ENCODE assay signal across 27 mouse cellular contexts in genomic region chr13:61010171-61010570, GRCm38 (mm10). TPM values are rescaled to one million over a fixed set of nuclear protein-coding genes. Genes with fewer than 3 reads are reported as not detected.
DNase-seq lines count a peak whose midpoint lies in the region; ATAC-seq and TF ChIP-seq lines count a peak whose summit lies in the region.
"Had no signal": no experiment of that assay in that cellular context is flagged by ENCODE, and none has a peak within 500 bp of the region (broad histone marks: within the 10 kb centered on the region; RNA-seq: fewer than 3 reads in every experiment).

No protein-coding gene starts in this region.

- TF ChIP-seq CTCF in MEL (IDR thresholded peaks at IDR 0.05 in 2 of 3, conservative IDR thresholded peaks at IDR 0.05 in 1 of 3; ENCODE audit: control insufficient read depth in 1 of 3, insufficient read depth in 1 of 3, low read depth in 2 of 3, low read length in 3 of 3, poor library complexity in 1 of 3, severe bottlenecking in 1 of 3): no peak

- 77% methylated on average over 4 of the region's 4 CpGs for WGBS in hindbrain, embryonic 13.5 days

- no peak for TF ChIP-seq RAD21 in MEL (IDR thresholded peaks at IDR 0.05; ENCODE audit: low read depth, low read length)

- TF ChIP-seq POLR2A in MEL (IDR thresholded peaks at IDR 0.05; ENCODE audit: control insufficient read depth in 1 of 2, insufficient read depth in 1 of 2, low read depth in 1 of 2, low read length in 2 of 2, poor library complexity in 1 of 2): no peak

- peak; percentile 22 to 45; a peak in 1 of 4 replicates for ATAC-seq in hematopoietic stem cell, adult 5-6 weeks (replicated peaks in 1 of 2; ENCODE audit: insufficient read depth in 1 of 2, low FRiP score in 2 of 2, low TSS enrichment in 1 of 2, low read depth in 1 of 2, poor library complexity in 2 of 2, severe bottlenecking in 2 of 2)
- ATAC-seq in megakaryocyte-erythroid progenitor cell, adult 5-6 weeks (replicated peaks; ENCODE audit: low FRiP score, low TSS enrichment, poor library complexity, severe bottlenecking): peak; percentile 44; the same call in 1 of the 2 replicates
- ATAC-seq in hindbrain, embryonic 13.5 days (ENCODE audit: low FRiP score): no peak
- ATAC-seq: forebrain, embryonic 14.5 days; forebrain, embryonic 16.5 days had no signal

- H3K36me3 ChIP-seq in MEL (ENCODE audit: control insufficient read depth in 1 of 2, insufficient read depth in 2 of 2, low read length in 2 of 2): peaks cover 0 to 46% of the 10 kb centered on the region in 2 experiments; a peak in 2 of 4 replicates
- no peaks in the 10 kb centered on the region for H3K36me3 ChIP-seq in hindbrain, embryonic 13.5 days
- H3K36me3 ChIP-seq: embryonic facial prominence, embryonic 10.5 days; embryonic facial prominence, embryonic 12.5 days; forebrain, embryonic 10.5 days; forebrain, embryonic 12.5 days had no signal

- H3K27me3 ChIP-seq in MEL (ENCODE audit: control insufficient read depth in 1 of 2, insufficient read depth in 2 of 2, low read length in 2 of 2): no peaks in the 10 kb centered on the region
- H3K27me3 ChIP-seq in hindbrain, embryonic 13.5 days: no peaks in the 10 kb centered on the region
- H3K27me3 ChIP-seq: embryonic facial prominence, embryonic 12.5 days; forebrain, embryonic 12.5 days had no signal

- intact Hi-C loops in gastrocnemius, postnatal 36 days (cut with DNase I): no loop called here

- no peaks in the 10 kb centered on the region for H3K9me3 ChIP-seq in MEL (replicated peaks; ENCODE audit: insufficient read depth, low read length)
- H3K9me3 ChIP-seq in hindbrain, embryonic 13.5 days: peaks cover 37% of the 10 kb centered on the region

- peak; percentile 95 to 99 for TF ChIP-seq EP300 in MEL (IDR thresholded peaks at IDR 0.05; ENCODE audit: low read depth in 1 of 2, low read length in 2 of 2)

- peak overlapping the region; percentile 35 for H3K9ac ChIP-seq in MEL (ENCODE audit: control insufficient read depth, low read depth, low read length, poor library complexity, severe bottlenecking)
- H3K9ac ChIP-seq in hindbrain, embryonic 13.5 days: no peak overlapping the region
- H3K9ac ChIP-seq: embryonic facial prominence, embryonic 12.5 days; forebrain, embryonic 12.5 days had no signal

- no peaks in the 10 kb centered on the region for H3K79me2 ChIP-seq in MEL (ENCODE audit: control insufficient read depth, insufficient read depth, low read length, poor library complexity)

- no peak overlapping the region for H3K4me3 ChIP-seq in MEL (ENCODE audit: control insufficient read depth in 1 of 2, insufficient read depth in 1 of 2, low read depth in 2 of 2, low read length in 2 of 2)
- H3K4me3 ChIP-seq in hindbrain, embryonic 13.5 days: no peak overlapping the region
- H3K4me3 ChIP-seq: embryonic facial prominence, embryonic 10.5 days; embryonic facial prominence, embryonic 12.5 days; forebrain, embryonic 10.5 days; forebrain, embryonic 12.5 days had no signal

- no peak overlapping the region for H3K4me2 ChIP-seq in hindbrain, embryonic 13.5 days
- H3K4me2 ChIP-seq: embryonic facial prominence, embryonic 12.5 days; forebrain, embryonic 12.5 days had no signal

- peaks cover 16 to 25% of the 10 kb centered on the region in 2 experiments for H3K4me1 ChIP-seq in MEL (ENCODE audit: control insufficient read depth in 1 of 2, insufficient read depth in 2 of 2, low read length in 2 of 2)
- H3K4me1 ChIP-seq in hindbrain, embryonic 13.5 days (replicated peaks): no peaks in the 10 kb centered on the region
- H3K4me1 ChIP-seq: embryonic facial prominence, embryonic 10.5 days; embryonic facial prominence, embryonic 12.5 days; forebrain, embryonic 10.5 days; forebrain, embryonic 12.5 days had no signal

- H3K27ac ChIP-seq in MEL (ENCODE audit: control insufficient read depth, low read depth, low read length): peak overlapping the region; percentile 88
- H3K27ac ChIP-seq in hindbrain, embryonic 13.5 days: no peak overlapping the region
- H3K27ac ChIP-seq: embryonic facial prominence, embryonic 10.5 days; embryonic facial prominence, embryonic 12.5 days; forebrain, embryonic 10.5 days; forebrain, embryonic 12.5 days had no signal

- peak; percentile 90 for DNase-seq in MEL (ENCODE audit: low read depth, low spot score)
- DNase-seq in MEL-GATA-1-ER (ENCODE audit: extremely low read depth, low read depth): peak; percentile 94
- no peak for DNase-seq in layer of hippocampus, postnatal 14 days (ENCODE audit: low spot score in 2 of 2)
- DNase-seq in gastrocnemius, postnatal 36 days: no peak
- DNase-seq: adrenal gland, adult 2 months; adrenal gland, postnatal 10 days; adrenal gland, postnatal 25 days; cerebellum, adult 11 months; cerebellum, adult 18-20 months; cerebellum, adult 8-10 months; cerebellum, adult 9-11 months; cerebellum, postnatal 14 days; cerebellum, postnatal 36 days had no signal

TF ChIP-seq in MEL, 35 proteins besides CTCF, POLR2A, EP300 and RAD21:
- TF ChIP-seq HCFC1 (IDR thresholded peaks at IDR 0.05; ENCODE audit: low read depth, low read length) (peak; percentile 42; the same call in 1 of the 2 replicates), ELF1 (IDR thresholded peaks at IDR 0.05; ENCODE audit: low read depth, low read length) (0 out of 2 replicates have a peak, but pooled peaks have one; percentile 18), JUND (IDR thresholded peaks at IDR 0.05; ENCODE audit: low read depth, low read length) (0 out of 2 replicates have a peak, but pooled peaks have one; percentile 12), MAFK (IDR thresholded peaks at IDR 0.05; ENCODE audit: borderline replicate concordance, low read depth, low read length) (no peak), TAL1 (IDR thresholded peaks at IDR 0.05; ENCODE audit: low read length) (peak; percentile 90), MEF2A (IDR thresholded peaks at IDR 0.05; ENCODE audit: extremely low read depth, insufficient replicate concordance, low read depth, low read length, poor library complexity, severe bottlenecking) (no peak), GABPA (IDR thresholded peaks at IDR 0.05; ENCODE audit: low read depth, low read length) (no peak), TCF12 (IDR thresholded peaks at IDR 0.05; ENCODE audit: low read depth, low read length) (peak; percentile 92), ZMIZ1 (IDR thresholded peaks at IDR 0.05; ENCODE audit: low read depth, low read length) (no peak), MXI1 (IDR thresholded peaks at IDR 0.05; ENCODE audit: low read depth, low read length) (no peak), KAT2A (conservative IDR thresholded peaks at IDR 0.05; ENCODE audit: low read depth, low read length) (no peak; the same call in 1 of the 2 replicates), GATA1 (IDR thresholded peaks at IDR 0.05; ENCODE audit: low read depth, low read length) (peak; percentile 97), ZC3H11A (IDR thresholded peaks at IDR 0.05; ENCODE audit: low read depth, low read length) (no peak), USF2 (IDR thresholded peaks at IDR 0.05; ENCODE audit: borderline replicate concordance in 1 of 2, insufficient read depth in 1 of 2, low read depth in 1 of 2, low read length in 2 of 2) (no peak), ETS1 (IDR thresholded peaks at IDR 0.05; ENCODE audit: low read depth, low read length) (peak; percentile 86), CHD1 (IDR thresholded peaks at IDR 0.05; ENCODE audit: low read depth, low read length) (no peak), RCOR1 (IDR thresholded peaks at IDR 0.05; ENCODE audit: low read depth, low read length) (peak; percentile 41), SIN3A (IDR thresholded peaks at IDR 0.05; ENCODE audit: low read length) (peak; percentile 50; the same call in 1 of the 2 replicates), NELFE (IDR thresholded peaks at IDR 0.05; ENCODE audit: low read depth, low read length) (no peak), NRF1 (IDR thresholded peaks at IDR 0.05; ENCODE audit: insufficient read depth, low read depth, low read length, poor library complexity, severe bottlenecking) (no peak), SMC3 (IDR thresholded peaks at IDR 0.05; ENCODE audit: low read depth, low read length) (no peak)
TF ChIP-seq in MEL: peak in this region for 9.

RNA-seq across cellular contexts. Expression of gene Ctsj, which starts 4.4 kb away (rescaled TPM):
- total RNA-seq in MEL (2012; rRNA removed): 0.20 and 0.46 TPM in 2 replicates
- polyA plus RNA-seq in MEL (2012; ENCODE audit: insufficient read depth in 1 of 2, insufficient read length in 2 of 2, low read depth in 1 of 2, low replicate concordance in 2 of 2, missing spikeins in 1 of 2): under 1 TPM in 1 of 2 experiments, not detected in 1; 0.18 TPM
- total RNA-seq in hematopoietic stem cell, adult 5-6 weeks (2017): not detected in 2 replicates
- not detected in 2 replicates for total RNA-seq in megakaryocyte-erythroid progenitor cell, adult 5-6 weeks (2014; fragmentation: Nextera tagmentation)
- not detected in 2 replicates for total RNA-seq in megakaryocyte-erythroid progenitor cell, adult 5-6 weeks (2017)
- total RNA-seq in layer of hippocampus, postnatal 14 days (2021): not detected
- polyA plus RNA-seq in hindbrain, embryonic 13.5 days (2015; fragmentation: Nextera tagmentation; extraction: Ambion mirVana): not detected in 2 replicates
- not detected for total RNA-seq in gastrocnemius, postnatal 36 days (2021)
- total RNA-seq: adrenal gland, adult 2 months; adrenal gland, postnatal 10 days; adrenal gland, postnatal 25 days; adrenal gland, postnatal 4 days had no signal
- polyA plus RNA-seq: adrenal gland, adult 2 months; C2C12; cortical plate, adult 2 months; embryonic facial prominence, embryonic 10.5 days; embryonic facial prominence, embryonic 12.5 days; embryonic facial prominence, embryonic 14.5 days; forebrain, embryonic 10.5 days; forebrain, embryonic 12.5 days; forebrain, embryonic 14.5 days; forebrain, embryonic 16.5 days had no signal

RNA-seq across cellular contexts. Expression of gene Ctsq, which starts 30.3 kb away (rescaled TPM):
- not detected in 2 replicates for total RNA-seq in MEL (2012; rRNA removed)
- not detected for polyA plus RNA-seq in MEL (2012; ENCODE audit: insufficient read depth in 1 of 2, insufficient read length in 2 of 2, low read depth in 1 of 2, low replicate concordance in 2 of 2, missing spikeins in 1 of 2)
- total RNA-seq in hematopoietic stem cell, adult 5-6 weeks (2017): not detected in 2 replicates
- not detected in 2 replicates for total RNA-seq in megakaryocyte-erythroid progenitor cell, adult 5-6 weeks (2014; fragmentation: Nextera tagmentation)
- not detected in 2 replicates for total RNA-seq in megakaryocyte-erythroid progenitor cell, adult 5-6 weeks (2017)
- not detected for total RNA-seq in layer of hippocampus, postnatal 14 days (2021)
- polyA plus RNA-seq in hindbrain, embryonic 13.5 days (2015; fragmentation: Nextera tagmentation; extraction: Ambion mirVana): not detected in 2 replicates
- not detected for total RNA-seq in gastrocnemius, postnatal 36 days (2021)
- total RNA-seq: adrenal gland, adult 2 months; adrenal gland, postnatal 10 days; adrenal gland, postnatal 25 days; adrenal gland, postnatal 4 days had no signal
- polyA plus RNA-seq: adrenal gland, adult 2 months; brain, embryonic 14.5 days; C2C12; cortical plate, adult 2 months; embryonic facial prominence, embryonic 10.5 days; embryonic facial prominence, embryonic 12.5 days; embryonic facial prominence, embryonic 14.5 days; forebrain, embryonic 10.5 days; forebrain, embryonic 12.5 days; forebrain, embryonic 14.5 days; forebrain, embryonic 16.5 days had no signal

Comparison
In these comparisons a context has a peak if more than half of its experiments do, and no peak if none do; other contexts are left out.
1. DNase-seq: peak in MEL (single experiment) and MEL-GATA-1-ER (single experiment); none in layer of hippocampus, postnatal 14 days (0 of 2) and gastrocnemius, postnatal 36 days (0 of 2).